Mouse (Mus musculus): Measurements from ENCODE around the gene Aff3.

Aff3 gene

GRCm38 (mm10) chr1:38496886-38497528, 167.7 kb downstream of the Aff3 start:
- DNase-seq (ENCODE audit: extremely low read depth, low read depth), result no peak

GRCm38 (mm10) chr1:38495284-38495683, 169.5 kb downstream of the Aff3 start:
- DNase-seq (ENCODE audit: extremely low read depth, low read depth), result peak; percentile 13

- DNase-seq (ENCODE audit: extremely low read depth, low read depth), result no peak
Observed at GRCm38 (mm10) chr1:38489733-38490132, 175.0 kb downstream of the Aff3 start.

- DNase-seq (ENCODE audit: extremely low read depth, low read depth), result no peak
Observed at GRCm38 (mm10) chr1:38488667-38489210, 176.0 kb downstream of the Aff3 start.

- no peak for DNase-seq (ENCODE audit: extremely low read depth, low read depth)
Observed at GRCm38 (mm10) chr1:38487884-38488283, 176.9 kb downstream of the Aff3 start.

GRCm38 (mm10) chr1:38483191-38483590, 181.6 kb downstream of the Aff3 start:
- no peak for DNase-seq (ENCODE audit: extremely low read depth, low read depth)

GRCm38 (mm10) chr1:38478246-38478743, 186.5 kb downstream of the Aff3 start:
- peak; percentile 75 for DNase-seq (ENCODE audit: extremely low read depth, low read depth)

- no peak for DNase-seq (ENCODE audit: extremely low read depth, low read depth)
Observed at GRCm38 (mm10) chr1:38470817-38471216, 193.9 kb downstream of the Aff3 start.

GRCm38 (mm10) chr1:38470166-38470565, 194.6 kb downstream of the Aff3 start:
- no peak for DNase-seq (ENCODE audit: extremely low read depth, low read depth)

GRCm38 (mm10) chr1:38467305-38468083, 197.3 kb downstream of the Aff3 start:
- no peak for DNase-seq (ENCODE audit: extremely low read depth, low read depth)

GRCm38 (mm10) chr1:38456719-38457269, 208.0 kb downstream of the Aff3 start:
- DNase-seq (ENCODE audit: extremely low read depth, low read depth), result no peak

- no peak for DNase-seq (ENCODE audit: extremely low read depth, low read depth)
Observed at GRCm38 (mm10) chr1:38454921-38455320, 209.8 kb downstream of the Aff3 start.

- no peak for DNase-seq (ENCODE audit: extremely low read depth, low read depth)
Observed at GRCm38 (mm10) chr1:38451367-38451766, 213.4 kb downstream of the Aff3 start.

- DNase-seq (ENCODE audit: extremely low read depth, low read depth), result no peak
Observed at GRCm38 (mm10) chr1:38450677-38451076, 214.1 kb downstream of the Aff3 start.

GRCm38 (mm10) chr1:38449816-38450478, 214.8 kb downstream of the Aff3 start:
- no peak for DNase-seq (ENCODE audit: extremely low read depth, low read depth)

GRCm38 (mm10) chr1:38448854-38449253, 215.9 kb downstream of the Aff3 start:
- no peak for DNase-seq (ENCODE audit: extremely low read depth, low read depth)

GRCm38 (mm10) chr1:38447581-38447980, 217.2 kb downstream of the Aff3 start:
- peak; percentile 76 for DNase-seq (ENCODE audit: extremely low read depth, low read depth)

- DNase-seq (ENCODE audit: extremely low read depth, low read depth), result no peak
Observed at GRCm38 (mm10) chr1:38446152-38446820, 218.5 kb downstream of the Aff3 start.

- DNase-seq (ENCODE audit: extremely low read depth, low read depth), result no peak
Observed at GRCm38 (mm10) chr1:38442887-38443286, 221.9 kb downstream of the Aff3 start.

- no peak for DNase-seq (ENCODE audit: extremely low read depth, low read depth)
Observed at GRCm38 (mm10) chr1:38442479-38442878, 222.3 kb downstream of the Aff3 start.

GRCm38 (mm10) chr1:38441800-38442199, 223.0 kb downstream of the Aff3 start:
- peak; percentile 58 for DNase-seq (ENCODE audit: extremely low read depth, low read depth)
